Mouse (Mus musculus): ENCODE measurements around the gene Obp2b. TPM values are rescaled to one million over a fixed set of nuclear protein-coding genes. Genes with fewer than 3 reads are reported as not detected.

Obp2b gene
- polyA plus RNA-seq (2012; rRNA removed; ENCODE audit: low replicate concordance), result not detected in 2 replicates

GRCm38 (mm10) chr2:25736709-25737108 lies at the start of gene Obp2b:
TSS of gene Obp2b (plus strand) at chr2:25737009.

GRCm38 (mm10) chr2:25699743-25700142 lies 37.1 kb upstream of the Obp2b start, which contains the start of gene Obp2a:
TSS of gene Obp2a (plus strand) at chr2:25700043.

GRCm38 (mm10) chr2:25706643-25707481 lies 29.9 kb upstream of the Obp2b start, which contains the start of gene Bmyc:
TSS of gene Bmyc (plus strand) at chr2:25706739.

GRCm38 (mm10) chr2:25765269-25765668 lies 28.5 kb downstream of the Obp2b start, which contains the start of gene Lcn3:
TSS of gene Lcn3 (plus strand) at chr2:25765569.

GRCm38 (mm10) chr2:25776717-25777116 lies 39.9 kb downstream of the Obp2b start, which contains the start of gene Lcn11:
TSS of gene Lcn11 (plus strand) at chr2:25777017.

GRCm38 (mm10) chr2:25781957-25782356 lies 45.1 kb downstream of the Obp2b start, which contains the start of gene Gm13539:
TSS of gene Gm13539 (plus strand) at chr2:25782257.

Other genes starting within 250 kb of the Obp2b start
- gene Lcn12, start 243.1 kb upstream of the Obp2b start, polyA plus RNA-seq (2012; rRNA removed; ENCODE audit: low replicate concordance), result 0.33 TPM in 1 of 2 replicates, not detected in the other
- gene Fbxw5, start 236.3 kb upstream of the Obp2b start, polyA plus RNA-seq (2012; rRNA removed; ENCODE audit: low replicate concordance), result 27.6 and 47.3 TPM in 2 replicates
- gene C8g, start 235.3 kb upstream of the Obp2b start, polyA plus RNA-seq (2012; rRNA removed; ENCODE audit: low replicate concordance), result 5.9 and 7.9 TPM in 2 replicates
- gene Traf2, start 190.1 kb upstream of the Obp2b start, polyA plus RNA-seq (2012; rRNA removed; ENCODE audit: low replicate concordance), result 13.9 and 22.5 TPM in 2 replicates
- gene Edf1, start 179.2 kb upstream of the Obp2b start, polyA plus RNA-seq (2012; rRNA removed; ENCODE audit: low replicate concordance), result 127 and 142 TPM in 2 replicates
- 1.8 and 5.5 TPM in 2 replicates for gene Mamdc4, start 162.2 kb upstream of the Obp2b start, polyA plus RNA-seq (2012; rRNA removed; ENCODE audit: low replicate concordance)
- 48.6 and 87.4 TPM in 2 replicates for gene Phpt1, start 161.8 kb upstream of the Obp2b start, polyA plus RNA-seq (2012; rRNA removed; ENCODE audit: low replicate concordance)
- 0.37 and 2.6 TPM in 2 replicates for gene Ajm1, start 155.3 kb upstream of the Obp2b start, polyA plus RNA-seq (2012; rRNA removed; ENCODE audit: low replicate concordance)
- 52.3 and 88.3 TPM in 2 replicates for gene Rabl6, start 128.5 kb upstream of the Obp2b start, polyA plus RNA-seq (2012; rRNA removed; ENCODE audit: low replicate concordance)
- not detected in 2 replicates for gene Ccdc183, start 119.3 kb upstream of the Obp2b start, polyA plus RNA-seq (2012; rRNA removed; ENCODE audit: low replicate concordance)
- 31.8 and 53.1 TPM in 2 replicates for gene Tmem141, start 115.0 kb upstream of the Obp2b start, polyA plus RNA-seq (2012; rRNA removed; ENCODE audit: low replicate concordance)
- gene Fcna, start 109.0 kb upstream of the Obp2b start, polyA plus RNA-seq (2012; rRNA removed; ENCODE audit: low replicate concordance), result 16.8 and 21.3 TPM in 2 replicates
- gene Lcn8, start 83.9 kb upstream of the Obp2b start, polyA plus RNA-seq (2012; rRNA removed; ENCODE audit: low replicate concordance), result 0.64 and 5.5 TPM in 2 replicates
- 0.52 and 3.7 TPM in 2 replicates for gene Lcn5, start 79.1 kb upstream of the Obp2b start, polyA plus RNA-seq (2012; rRNA removed; ENCODE audit: low replicate concordance)
- gene Lcn6, start 60.2 kb upstream of the Obp2b start, polyA plus RNA-seq (2012; rRNA removed; ENCODE audit: low replicate concordance), result 0.78 TPM in 1 of 2 replicates, not detected in the other
- gene Lcn10, start 54.3 kb upstream of the Obp2b start, polyA plus RNA-seq (2012; rRNA removed; ENCODE audit: low replicate concordance), result 0.24 and 0.62 TPM in 2 replicates
- not detected in 2 replicates for gene Obp2a, start 37.0 kb upstream of the Obp2b start, polyA plus RNA-seq (2012; rRNA removed; ENCODE audit: low replicate concordance)
- 48.0 and 66.2 TPM in 2 replicates for gene Bmyc, start 30.3 kb upstream of the Obp2b start, polyA plus RNA-seq (2012; rRNA removed; ENCODE audit: low replicate concordance)
- not detected in 2 replicates for gene Lcn3, start 28.6 kb downstream of the Obp2b start, polyA plus RNA-seq (2012; rRNA removed; ENCODE audit: low replicate concordance)
- not detected in 2 replicates for gene Lcn11, start 40.0 kb downstream of the Obp2b start, polyA plus RNA-seq (2012; rRNA removed; ENCODE audit: low replicate concordance)
- gene Gm13539, start 45.2 kb downstream of the Obp2b start, polyA plus RNA-seq (2012; rRNA removed; ENCODE audit: low replicate concordance), result not detected in 2 replicates
- gene Glt6d1, start 78.8 kb downstream of the Obp2b start, polyA plus RNA-seq (2012; rRNA removed; ENCODE audit: low replicate concordance), result not detected in 2 replicates
- gene Lcn9, start 86.1 kb downstream of the Obp2b start, polyA plus RNA-seq (2012; rRNA removed; ENCODE audit: low replicate concordance), result 0.44 and 2.1 TPM in 2 replicates
- gene Sohlh1, start 110.2 kb downstream of the Obp2b start, polyA plus RNA-seq (2012; rRNA removed; ENCODE audit: low replicate concordance), result not detected in 2 replicates
- gene Kcnt1, start 126.7 kb downstream of the Obp2b start, polyA plus RNA-seq (2012; rRNA removed; ENCODE audit: low replicate concordance), result 1.5 and 1.7 TPM in 2 replicates
- gene Camsap1, start 246.3 kb downstream of the Obp2b start, polyA plus RNA-seq (2012; rRNA removed; ENCODE audit: low replicate concordance), result 7.2 and 22.4 TPM in 2 replicates

Measured in subcutaneous adipose tissue, adult 2 months (tissue).